Mouse (Mus musculus) embryo, embryonic 10 days (tissue): ENCODE measurements around the gene Vps13d.

Source experiments
- DNase-seq: peaks from one replicate; pipeline ENCODE4 v3.0.0-alpha.2; 2015; ENCODE audit warnings: low spot score

Vps13d gene

DNA sequence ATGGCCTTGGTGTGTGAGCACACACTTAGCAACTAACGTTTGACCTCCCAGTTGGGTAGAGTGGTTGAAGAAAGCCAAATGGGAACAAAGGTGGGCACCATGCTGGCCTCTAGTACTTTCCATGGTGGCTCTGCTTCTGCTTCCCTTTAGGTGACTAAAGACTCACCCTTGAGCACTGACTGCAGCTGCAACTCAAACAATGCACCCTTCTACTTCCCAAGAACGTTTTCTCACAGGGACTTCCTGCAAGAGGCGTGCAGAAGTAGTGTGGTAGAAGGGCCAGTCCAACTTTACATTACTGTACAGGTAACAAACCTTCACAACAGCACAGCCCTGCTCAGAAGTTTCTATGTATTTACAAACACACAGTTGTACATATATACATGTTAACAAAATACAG, 220.3 kb downstream of the Vps13d start:
- no peak for DNase-seq

- DNase-seq: no peak
Measured at GRCm38 (mm10) chr4:144972948-144973720, 221.7 kb downstream of the Vps13d start.

GRCm38 (mm10) chr4:144971048-144971447, 223.8 kb downstream of the Vps13d start:
- DNase-seq: no peak

DNA sequence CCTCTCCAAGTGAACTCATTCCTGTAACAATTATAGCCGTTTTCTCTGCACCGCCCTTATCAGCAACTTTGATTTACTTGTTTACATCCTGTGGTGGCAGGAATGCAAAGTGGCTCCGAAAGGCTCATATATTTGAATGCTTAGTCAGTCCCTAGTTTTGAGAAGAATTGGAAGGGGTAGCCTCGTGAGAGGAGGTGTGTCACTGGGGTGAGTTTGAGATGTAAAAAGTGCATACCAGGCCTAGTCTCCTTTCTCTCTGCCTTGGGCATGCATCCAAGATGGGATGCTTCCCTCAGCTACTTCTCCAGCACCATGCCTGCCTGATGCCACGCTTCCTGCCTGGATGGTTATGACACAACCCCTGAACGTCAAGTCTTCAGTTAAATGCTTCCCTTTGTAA, 225.8 kb downstream of the Vps13d start:
- no peak for DNase-seq

GRCm38 (mm10) chr4:144968371-144968770, 226.4 kb downstream of the Vps13d start:
- no peak for DNase-seq

- no peak for DNase-seq
Measured at GRCm38 (mm10) chr4:144965255-144965654, 229.6 kb downstream of the Vps13d start.

GRCm38 (mm10) chr4:144961696-144962095, 233.1 kb downstream of the Vps13d start:
- no peak for DNase-seq

DNA sequence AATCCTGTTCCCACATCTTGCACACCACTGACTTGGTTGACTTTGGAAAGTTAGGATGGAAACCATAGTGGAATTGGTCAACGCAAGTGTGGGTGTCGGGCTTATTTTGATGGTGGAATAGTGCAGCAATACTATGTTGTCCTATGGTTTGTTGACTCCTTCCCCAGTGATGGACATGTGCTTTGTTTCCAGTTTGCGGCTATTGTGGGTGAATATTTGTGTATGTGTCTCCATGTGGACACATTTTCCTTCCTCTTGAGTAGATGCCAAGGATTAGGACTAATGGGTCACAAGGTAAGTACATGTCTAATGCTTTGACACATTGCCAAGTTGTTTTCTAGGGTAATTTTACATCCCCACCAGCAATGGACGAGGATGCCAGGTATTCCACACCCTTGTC, 233.6 kb downstream of the Vps13d start:
- no peak for DNase-seq

DNA sequence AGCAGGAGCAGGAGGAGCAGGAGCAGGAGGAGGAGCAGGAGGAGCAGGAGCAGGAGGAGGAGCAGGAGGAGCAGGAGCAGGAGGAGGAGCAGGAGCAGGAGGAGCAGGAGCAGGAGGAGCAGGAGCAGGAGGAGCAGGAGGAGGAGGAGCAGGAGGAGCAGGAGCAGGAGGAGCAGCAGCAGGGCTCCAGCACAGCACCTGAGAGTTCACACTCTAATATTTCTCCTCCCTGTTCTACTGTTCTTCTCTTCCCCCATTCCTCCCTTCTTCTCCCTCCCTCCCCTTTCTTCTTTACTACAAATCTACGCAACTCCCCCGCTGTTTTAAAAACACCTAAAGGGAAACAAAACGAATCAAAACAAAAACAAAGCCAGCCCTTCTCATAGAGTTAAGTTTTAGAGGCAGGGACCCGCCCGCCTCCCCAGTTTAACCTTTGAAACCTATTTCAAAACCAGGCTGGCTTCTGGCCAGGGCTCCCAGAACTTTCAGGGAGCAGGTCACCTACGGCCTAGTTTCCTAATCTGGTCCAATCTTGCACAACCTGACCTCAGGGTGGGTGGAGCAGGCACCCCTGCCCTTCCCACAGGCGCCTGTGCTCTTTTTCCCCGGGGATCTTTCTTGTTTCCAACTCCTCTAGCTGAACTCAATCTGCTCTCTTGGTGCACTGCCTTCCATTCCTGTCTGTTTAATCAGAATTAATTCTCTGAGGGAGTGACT, 234.5 kb downstream of the Vps13d start:
- DNase-seq: no peak

DNA sequence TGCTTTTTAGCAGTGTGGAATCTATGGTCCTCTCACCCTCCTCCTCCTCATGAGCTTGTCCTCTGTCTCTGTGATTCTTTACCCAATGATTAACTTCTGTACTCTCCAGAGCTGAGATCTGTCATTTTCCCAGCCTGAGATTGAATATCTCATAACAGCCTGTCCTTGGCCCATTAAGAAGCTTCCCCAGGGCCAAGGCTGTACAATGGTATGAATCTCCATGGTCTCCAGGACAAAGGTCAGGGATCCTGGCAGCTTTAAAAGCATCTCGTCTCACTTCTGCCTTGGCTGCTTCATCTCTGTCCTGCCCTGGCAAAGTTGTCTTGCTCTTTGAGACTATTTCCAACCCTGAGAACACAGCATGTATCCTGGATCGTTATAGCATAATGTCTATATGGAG, 237.1 kb downstream of the Vps13d start:
- no peak for DNase-seq

DNA sequence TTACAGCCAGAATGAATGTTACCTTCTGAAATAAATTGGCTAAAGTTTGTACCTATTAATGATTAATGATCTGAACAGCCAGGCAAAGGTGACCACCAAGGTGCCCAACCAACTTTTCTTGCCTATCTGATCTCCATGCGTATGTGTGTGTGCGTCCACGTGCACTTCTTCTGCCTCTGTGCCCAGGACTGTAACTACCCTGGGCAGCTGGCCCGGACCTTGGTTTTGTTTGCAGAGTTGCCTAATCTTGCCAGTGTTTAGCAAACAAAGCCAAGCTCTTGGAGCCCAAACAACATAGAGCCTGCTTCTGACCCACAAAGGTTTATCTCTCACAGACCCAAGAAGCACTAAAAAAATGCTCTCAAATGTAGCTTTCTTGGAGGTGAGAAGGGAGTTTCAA, 237.6 kb downstream of the Vps13d start:
- no peak for DNase-seq

DNA sequence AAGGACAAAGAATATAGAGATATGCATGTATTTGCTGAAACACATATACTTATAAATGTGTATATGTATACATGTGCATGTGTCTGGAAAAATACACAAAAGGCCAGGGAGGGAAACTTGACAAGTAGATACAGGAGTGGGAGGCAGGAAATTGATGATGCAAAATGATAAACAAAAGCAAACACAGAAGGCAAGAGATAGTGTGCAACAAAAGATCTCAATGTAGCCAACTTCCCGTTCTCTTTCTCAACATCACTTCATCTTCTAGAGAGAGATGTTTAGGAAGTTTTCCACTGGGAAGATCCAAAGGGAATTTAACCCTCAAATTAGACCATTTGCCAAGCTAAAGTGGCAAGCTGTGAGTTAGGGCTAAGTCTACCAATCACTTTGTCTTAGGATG, 238.5 kb downstream of the Vps13d start:
- DNase-seq: no peak

DNA sequence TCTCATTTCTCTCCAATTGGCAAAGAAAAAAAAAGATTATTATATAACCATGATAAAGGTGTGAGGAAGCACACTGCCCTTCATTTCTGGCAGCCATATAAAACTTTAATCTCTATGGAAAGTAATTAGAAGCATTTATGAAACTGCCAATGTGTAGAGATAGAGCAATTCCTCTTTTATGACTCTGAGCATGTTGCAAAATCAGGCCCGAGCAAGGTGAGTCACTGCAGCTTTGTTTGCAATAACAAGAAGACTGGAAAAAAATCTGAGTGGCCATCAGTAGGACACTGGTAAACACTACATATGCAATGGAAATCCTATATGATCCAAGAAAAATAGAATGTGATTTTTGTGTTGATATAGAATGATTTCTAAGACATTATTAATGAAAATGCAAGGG, 238.9 kb downstream of the Vps13d start:
- no peak for DNase-seq

DNA sequence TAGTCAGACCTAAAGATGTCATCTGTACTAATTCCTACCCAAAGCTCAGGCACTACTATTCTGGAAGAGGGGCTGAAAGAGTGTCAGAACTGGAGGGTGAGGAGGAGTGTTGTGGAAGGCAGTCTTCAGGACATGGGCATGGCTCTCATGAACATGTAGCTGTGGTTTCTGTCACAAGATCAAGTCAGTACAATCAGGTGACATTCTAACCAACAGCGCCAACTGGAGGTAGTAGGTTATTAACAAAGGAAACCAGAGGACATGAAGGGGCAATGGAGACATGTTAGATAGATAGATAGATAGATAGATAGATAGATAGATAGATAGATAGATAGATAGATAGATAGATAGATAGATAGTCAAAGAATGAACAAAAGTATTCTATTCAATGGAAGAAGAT, 241.4 kb downstream of the Vps13d start:
- DNase-seq: no peak

DNA sequence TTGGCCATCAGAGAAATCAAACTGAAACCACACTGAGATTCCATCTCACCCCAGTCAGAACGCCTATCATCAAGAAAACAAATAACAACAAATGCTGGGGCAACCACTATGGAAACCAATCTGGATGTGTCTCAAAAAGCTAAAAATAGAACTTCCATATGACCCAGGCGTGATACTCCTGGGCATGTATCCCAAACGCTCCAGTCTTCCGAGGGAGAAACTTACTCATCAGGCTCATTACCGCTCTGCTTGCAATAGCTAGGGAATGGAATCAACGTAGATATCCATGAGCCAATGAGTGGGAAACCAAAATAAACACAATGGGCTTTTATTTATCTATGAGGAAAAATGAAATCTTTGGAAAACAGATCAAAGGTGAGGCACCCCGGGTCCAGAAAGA, 242.9 kb downstream of the Vps13d start:
- no peak for DNase-seq

DNA sequence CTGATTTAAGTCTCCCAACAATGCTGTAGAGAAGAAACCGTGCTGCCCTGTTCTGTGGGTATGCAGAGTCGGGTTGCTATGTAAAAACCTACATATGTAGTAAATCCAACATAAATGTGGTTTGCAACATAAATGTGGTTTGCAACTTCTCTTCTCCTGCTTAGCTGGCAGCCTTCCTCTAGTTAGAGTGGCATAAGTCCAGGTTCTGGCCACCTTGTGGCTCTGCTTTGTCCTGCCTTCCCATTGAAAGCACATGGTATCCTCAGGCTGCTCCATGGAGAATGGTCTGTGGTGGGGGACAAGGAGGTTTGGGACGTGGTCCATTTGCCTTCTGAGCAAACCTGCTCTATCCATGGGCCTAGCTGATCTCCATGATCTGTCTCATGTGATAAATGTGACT, 243.9 kb downstream of the Vps13d start:
- no peak for DNase-seq

DNA sequence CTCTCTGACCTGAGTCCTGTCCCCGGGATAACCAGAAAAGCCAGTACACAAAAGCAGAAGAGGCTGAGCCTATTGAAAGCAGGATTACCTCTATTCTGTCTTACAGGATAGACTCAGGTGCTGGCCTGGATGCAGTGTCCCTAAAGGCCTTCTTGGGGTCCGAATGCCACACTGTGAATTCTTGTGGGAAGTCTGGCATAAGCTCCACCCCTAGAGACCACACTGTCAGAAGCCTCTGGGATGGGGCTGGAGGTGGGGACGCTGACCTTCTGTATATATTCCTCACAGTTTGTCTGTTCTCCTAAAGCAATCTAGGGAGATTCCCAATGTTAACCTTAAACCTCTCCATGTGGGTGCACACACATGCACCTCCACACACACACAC, 244.5 kb downstream of the Vps13d start:
- no peak for DNase-seq

DNA sequence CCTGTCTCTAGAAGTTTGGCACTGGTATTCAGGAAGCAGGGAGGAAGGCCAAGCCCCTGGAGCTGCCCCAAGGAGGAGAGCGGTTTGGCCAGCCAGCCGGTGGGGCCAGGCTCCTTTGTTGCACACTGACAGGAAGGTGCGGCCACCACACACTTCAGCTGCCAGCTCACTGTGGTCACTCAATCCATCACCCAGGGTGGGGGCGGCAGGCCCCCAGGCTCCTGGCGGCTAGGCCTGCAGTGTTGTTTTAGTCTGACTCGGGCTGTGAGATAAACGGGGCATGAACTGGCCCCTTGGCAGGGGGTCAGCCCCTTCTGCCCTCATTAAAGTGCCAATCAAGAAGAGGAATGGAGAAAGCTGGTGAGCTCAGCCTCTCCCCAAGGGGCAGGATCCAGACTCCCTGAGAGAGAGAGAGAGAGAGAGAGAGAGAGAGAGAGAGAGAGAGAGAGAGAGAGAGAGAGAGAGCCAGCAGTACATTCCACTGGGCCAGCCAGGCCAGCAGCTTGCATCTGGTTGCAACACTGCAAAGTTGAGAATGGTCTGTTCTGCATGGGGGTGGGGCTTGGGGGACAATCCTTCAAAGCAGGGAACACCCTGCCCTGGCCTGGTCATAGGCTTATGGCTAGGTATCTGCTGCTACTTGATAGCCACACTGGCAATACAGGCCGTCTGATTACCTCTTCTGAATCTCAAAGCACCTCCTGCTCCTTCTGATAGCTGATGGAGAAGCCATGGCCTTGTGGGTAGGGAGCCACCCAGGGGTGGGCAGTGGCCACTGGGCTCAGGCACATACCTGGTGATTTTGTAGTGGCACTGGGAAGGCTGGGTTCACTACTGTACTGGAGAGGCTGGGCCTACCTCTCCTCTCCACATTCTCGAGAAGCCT, 245.1 kb downstream of the Vps13d start:
- peak; percentile 78 for DNase-seq

DNA sequence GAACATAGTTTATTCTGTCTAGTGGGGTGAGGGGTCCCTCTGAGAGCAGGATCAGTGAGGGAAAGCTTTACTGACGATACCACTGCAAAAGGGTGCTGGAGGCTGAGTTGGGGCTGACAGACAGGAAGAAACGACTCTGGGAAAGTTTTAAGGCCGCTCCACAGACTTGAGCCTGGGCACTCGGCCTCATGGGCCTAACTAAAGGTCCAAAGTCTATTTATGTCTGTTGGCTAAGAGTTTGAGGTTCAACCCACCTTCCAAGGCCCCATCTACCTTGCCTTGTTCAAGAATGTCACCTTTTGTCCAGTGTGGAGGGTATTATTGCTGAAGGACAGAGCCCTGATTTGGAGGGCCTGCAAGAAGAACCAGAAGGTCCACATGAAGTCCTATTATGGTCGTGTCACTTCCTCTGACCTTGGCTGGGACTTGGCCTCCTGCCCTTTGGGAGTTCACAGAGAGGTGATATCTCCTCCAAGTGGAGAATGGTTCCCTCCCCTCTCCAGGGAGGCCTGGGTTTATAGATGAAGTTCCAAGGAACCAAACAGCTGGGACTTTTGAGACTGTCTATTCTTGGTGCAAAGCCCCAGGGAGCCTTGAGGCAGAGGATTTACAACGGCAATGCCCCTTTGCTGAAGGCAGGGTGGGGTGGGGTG, 246.9 kb downstream of the Vps13d start:
- no peak for DNase-seq

DNA sequence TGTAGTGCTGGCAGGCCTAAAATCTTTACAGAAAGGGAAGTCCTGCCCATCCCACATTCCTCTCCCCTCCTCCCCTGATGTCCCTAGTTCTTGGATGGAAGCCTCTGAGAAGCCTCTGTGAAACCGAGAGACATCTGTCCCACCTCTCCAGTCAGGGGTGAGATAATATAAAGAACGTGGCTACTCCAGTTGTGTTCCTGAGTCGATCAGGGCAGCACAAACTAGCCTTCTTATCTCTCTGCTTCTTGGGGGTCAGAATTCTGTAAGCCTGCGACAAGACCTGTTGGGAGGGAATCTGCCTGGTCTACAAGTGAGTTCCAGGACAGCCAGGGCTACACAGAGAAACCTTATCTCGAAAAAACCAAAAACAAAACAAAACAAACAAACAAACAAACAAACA, 251.5 kb downstream of the Vps13d start:
- DNase-seq: no peak

DNA sequence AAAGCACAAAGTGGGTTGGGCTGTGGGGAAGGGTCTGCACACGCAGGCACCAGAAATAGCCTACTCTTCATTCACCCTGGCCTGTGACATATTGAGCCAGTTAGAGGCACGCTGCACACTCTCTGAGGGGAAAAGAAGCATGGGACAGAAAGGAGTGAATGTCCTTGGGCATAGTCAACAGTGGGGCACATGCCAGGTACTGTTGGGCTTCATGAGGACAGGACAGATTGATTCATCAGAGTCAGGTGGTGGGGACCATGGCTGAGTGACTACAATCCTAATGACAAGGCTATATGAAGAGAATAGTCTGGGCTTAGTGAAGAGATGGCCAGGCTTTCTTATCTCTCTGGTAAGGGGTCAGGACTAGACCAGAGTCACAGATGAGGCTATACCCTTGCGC, 252.4 kb downstream of the Vps13d start:
- no peak for DNase-seq

DNA sequence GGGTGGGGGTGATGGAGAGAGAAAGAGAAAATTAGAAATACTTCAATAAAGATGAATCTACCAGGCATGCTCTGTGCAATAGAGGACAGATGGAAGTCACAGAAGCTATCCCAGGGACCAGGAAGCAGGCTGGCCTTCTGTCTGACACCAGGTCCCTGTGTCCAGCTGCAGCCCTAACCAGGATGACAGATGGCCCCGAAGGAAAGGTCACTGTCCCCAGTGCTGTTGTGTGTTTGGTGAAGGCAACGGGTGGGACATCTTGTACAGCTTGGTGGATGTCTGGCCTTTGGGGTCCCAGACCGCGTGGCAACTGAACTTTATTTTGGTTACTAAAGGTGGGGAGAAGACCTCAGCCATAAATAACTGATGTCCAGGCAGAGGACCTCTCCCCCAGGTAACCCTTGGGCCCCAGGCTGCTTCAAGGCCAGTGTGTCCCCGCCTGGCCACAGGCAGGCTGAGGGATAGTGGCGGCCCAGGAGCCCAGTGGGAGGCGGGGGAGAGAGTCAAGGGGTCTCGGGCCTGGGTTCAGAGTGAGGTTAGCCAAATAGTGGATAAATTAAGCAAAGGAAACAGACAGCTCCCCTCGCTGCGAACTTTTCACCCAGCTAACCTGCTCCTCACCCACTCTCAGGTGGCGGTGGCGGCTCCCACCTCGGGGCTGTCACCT, 253.9 kb downstream of the Vps13d start:
- DNase-seq: peak; percentile 49
